23 mouse cellular contexts compared by ENCODE assay signal in genomic region chr5:107162812-107163211, GRCm38 (mm10).
"Had no signal": no experiment of that assay in that cellular context is flagged by ENCODE, and none has a peak within 500 bp of the region (broad histone marks: within the 10 kb centered on the region; RNA-seq: fewer than 3 reads in every experiment).

No protein-coding gene starts in this region.

- H3K4me3 ChIP-seq: layer of hippocampus, adult 2 months; left cerebral cortex, adult 2 months; liver, embryonic 12.5 days; liver, embryonic 15.5 days; lung, embryonic 15.5 days; megakaryocyte, embryonic 14.5 days; midbrain, embryonic 10.5 days; midbrain, embryonic 13.5 days; myocyte; neural tube, embryonic 13.5 days had no signal

- H3K4me2 ChIP-seq: liver, embryonic 12.5 days; liver, embryonic 15.5 days; lung, embryonic 15.5 days; midbrain, embryonic 13.5 days; neural tube, embryonic 13.5 days had no signal

- H3K4me1 ChIP-seq: megakaryocyte, embryonic 14.5 days had no signal

- H3K9me3 ChIP-seq: liver, embryonic 12.5 days; liver, embryonic 15.5 days; lung, embryonic 15.5 days; megakaryocyte, embryonic 14.5 days; midbrain, embryonic 10.5 days; midbrain, embryonic 13.5 days; neural tube, embryonic 13.5 days had no signal

- DNase-seq: kidney, adult 18-20 months; kidney, postnatal 25 days; layer of hippocampus, postnatal 36 days; left cerebral cortex, postnatal 4 days; liver; lung, adult 18-20 months; lung, postnatal 10 days; lung, postnatal 36 days; retina, postnatal 1 day; thymus, adult 18-20 months; thymus, postnatal 36 days had no signal

- H3K9ac ChIP-seq: liver, embryonic 12.5 days; liver, embryonic 15.5 days; lung, embryonic 15.5 days; midbrain, embryonic 13.5 days; neural tube, embryonic 13.5 days had no signal

- H3K27ac ChIP-seq: kidney, postnatal 0 days; layer of hippocampus, adult 2 months; left cerebral cortex, adult 2 months; liver, embryonic 12.5 days; liver, embryonic 15.5 days; lung, embryonic 15.5 days; midbrain, embryonic 10.5 days; midbrain, embryonic 13.5 days; neural tube, embryonic 13.5 days had no signal

- H3K27me3 ChIP-seq: liver, embryonic 12.5 days; liver, embryonic 15.5 days; lung, embryonic 15.5 days; neural tube, embryonic 13.5 days had no signal

- H3K36me3 ChIP-seq: liver, embryonic 12.5 days; liver, embryonic 15.5 days; lung, embryonic 15.5 days; midbrain, embryonic 10.5 days; midbrain, embryonic 13.5 days; neural tube, embryonic 13.5 days had no signal

- ATAC-seq: liver, embryonic 12.5 days; midbrain, embryonic 13.5 days; midbrain, embryonic 16.5 days had no signal
